In the genomic region with DNA sequence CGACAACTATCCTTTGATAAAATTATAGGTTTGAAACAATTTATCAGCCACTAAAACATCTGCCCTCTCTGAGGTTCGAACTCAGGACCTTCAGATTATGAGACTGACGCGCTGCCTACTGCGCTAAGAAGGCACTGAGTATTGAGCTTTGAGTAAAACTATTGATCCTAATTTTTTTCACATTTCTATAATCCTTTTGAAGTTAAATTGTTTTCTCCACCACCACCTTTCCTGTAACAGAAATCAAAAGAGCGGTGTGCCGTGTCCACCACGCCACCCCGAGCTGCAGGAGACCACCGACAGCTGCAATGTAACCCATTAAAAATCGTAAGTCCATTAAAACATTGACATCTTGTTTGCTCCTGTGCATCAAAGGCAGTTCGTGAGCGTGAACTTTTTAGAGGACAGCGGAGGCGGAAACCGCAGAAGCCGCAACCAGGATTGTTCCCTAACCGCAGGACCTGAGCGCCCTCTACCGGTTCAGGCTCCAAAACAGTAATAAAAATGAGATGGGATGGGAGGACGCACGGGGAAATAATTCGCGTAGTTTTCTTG, we compare ENCODE assay signal across 8 mouse cellular contexts. TPM values are rescaled to one million over a fixed set of nuclear protein-coding genes. Genes with fewer than 3 reads are reported as not detected.
A peak's percentile ranks its signal among the peaks of the same experiment; 100 is the strongest.
DNase-seq lines count a peak whose midpoint lies in the region; ATAC-seq lines count a peak whose summit lies in the region.

No protein-coding gene starts in this region.

- peak; percentile 67 for ATAC-seq in common myeloid progenitor, adult 5-6 weeks (replicated peaks; ENCODE audit: low read depth, poor library complexity, severe bottlenecking)
- peak; percentile 61 for ATAC-seq in megakaryocyte-erythroid progenitor cell, adult 5-6 weeks (replicated peaks; ENCODE audit: low FRiP score, low TSS enrichment, poor library complexity, severe bottlenecking)
- ATAC-seq in activated CD4-positive, CD25-positive, alpha-beta regulatory T cell, adult 4 months: no peak

- intact Hi-C loops in left cerebral cortex, postnatal 10 days (cut with DNase I): loop anchor here (2.0 to 10.0 kb wide), 3 partner anchors 126 to 1032 kb away; no protein-coding TSS in a partner anchor

- DNase-seq in adrenal gland, adult (ENCODE audit: inconsistent age in 2 of 2, low spot score in 1 of 2): peak; percentile 77 to 94
- DNase-seq in gastrocnemius, postnatal 10 days: peak; percentile 85
- peak; percentile 60 for DNase-seq in induced T-regulatory cell, adult 2 months (ENCODE audit: low read depth)
- peak; percentile 72 to 87 for DNase-seq in left cerebral cortex, postnatal 10 days (ENCODE audit: extremely low spot score in 1 of 2, low spot score in 2 of 2)
- peak; percentile 25 for DNase-seq in skeletal muscle tissue, adult 2 months (ENCODE audit: low read depth, low spot score)

RNA-seq across cellular contexts. Expression of a gene that starts 14.8 kb away (rescaled TPM):
- not detected in 2 replicates for total RNA-seq in common myeloid progenitor, adult 5-6 weeks (2017)
- total RNA-seq in gastrocnemius, postnatal 10 days (2021): not detected
- not detected for total RNA-seq in left cerebral cortex, postnatal 10 days (2021)
- total RNA-seq in megakaryocyte-erythroid progenitor cell, adult 5-6 weeks (2014; fragmentation: Nextera tagmentation): not detected in 2 replicates
- total RNA-seq in megakaryocyte-erythroid progenitor cell, adult 5-6 weeks (2017): not detected in 2 replicates
- polyA plus RNA-seq in activated CD4-positive, CD25-positive, alpha-beta regulatory T cell, adult 4 months (2017; shearing (Covaris generic)): not detected

RNA-seq across cellular contexts. Expression of a gene that starts 20.0 kb away (rescaled TPM):
- not detected in 2 replicates for total RNA-seq in common myeloid progenitor, adult 5-6 weeks (2017)
- total RNA-seq in gastrocnemius, postnatal 10 days (2021): not detected
- not detected for total RNA-seq in left cerebral cortex, postnatal 10 days (2021)
- total RNA-seq in megakaryocyte-erythroid progenitor cell, adult 5-6 weeks (2014; fragmentation: Nextera tagmentation): not detected in 2 replicates
- not detected in 2 replicates for total RNA-seq in megakaryocyte-erythroid progenitor cell, adult 5-6 weeks (2017)
- polyA plus RNA-seq in activated CD4-positive, CD25-positive, alpha-beta regulatory T cell, adult 4 months (2017; shearing (Covaris generic)): not detected

RNA-seq across cellular contexts. Expression of a gene that starts 34.2 kb away (rescaled TPM):
- total RNA-seq in common myeloid progenitor, adult 5-6 weeks (2017): not detected in 2 replicates
- not detected for total RNA-seq in gastrocnemius, postnatal 10 days (2021)
- total RNA-seq in left cerebral cortex, postnatal 10 days (2021): not detected
- not detected in 2 replicates for total RNA-seq in megakaryocyte-erythroid progenitor cell, adult 5-6 weeks (2014; fragmentation: Nextera tagmentation)
- total RNA-seq in megakaryocyte-erythroid progenitor cell, adult 5-6 weeks (2017): not detected in 2 replicates
- not detected for polyA plus RNA-seq in activated CD4-positive, CD25-positive, alpha-beta regulatory T cell, adult 4 months (2017; shearing (Covaris generic))

RNA-seq across cellular contexts. Expression of a gene that starts 35.9 kb away (rescaled TPM):
- total RNA-seq in common myeloid progenitor, adult 5-6 weeks (2017): 9.0 and 12.3 TPM in 2 replicates
- 1 to 10 TPM; 6.2 to 6.3 TPM for total RNA-seq in gastrocnemius, postnatal 10 days (2021)
- 1 to 10 TPM; 8.0 to 8.5 TPM for total RNA-seq in left cerebral cortex, postnatal 10 days (2021)
- total RNA-seq in megakaryocyte-erythroid progenitor cell, adult 5-6 weeks (2014; fragmentation: Nextera tagmentation): 8.5 and 11.1 TPM in 2 replicates
- 11.0 and 20.0 TPM in 2 replicates for total RNA-seq in megakaryocyte-erythroid progenitor cell, adult 5-6 weeks (2017)
- polyA plus RNA-seq in activated CD4-positive, CD25-positive, alpha-beta regulatory T cell, adult 4 months (2017; shearing (Covaris generic)): 1 to 10 TPM; 5.4 to 6.2 TPM

Comparison
In these comparisons a context has a peak if more than half of its experiments do, and no peak if none do; other contexts are left out.
1. DNase-seq: peak in every context shown above with its lines; median percentile 86 in adrenal gland, adult; 85 in gastrocnemius, postnatal 10 days; 80 in left cerebral cortex, postnatal 10 days; 60 in induced T-regulatory cell, adult 2 months; 25 in skeletal muscle tissue, adult 2 months.